Mouse (Mus musculus) hindbrain, embryonic 12.5 days (tissue): ENCODE measurements around the gene Cav1. TPM values are rescaled to one million over a fixed set of nuclear protein-coding genes. Genes with fewer than 3 reads are reported as not detected.

Experiments
- ATAC-seq: fragments of 200-750 bp; cut with Nextera tagmentation; 2 replicates; pipeline ENCODE4 v1.8.0; 2017; ENCODE audit warnings: moderate TSS enrichment; ENCODE audit not compliant: low FRiP score
- H3K27ac ChIP-seq: fragments of 300-500 bp; sonication (generic); 2 replicates; pipeline ENCODE4 v1.5.1; 2016; ENCODE audit warnings: mild to moderate bottlenecking
- H3K27me3 ChIP-seq: fragments of 300-500 bp; sonication (generic); 2 replicates; pipeline ENCODE4 v1.6.1; 2016; ENCODE audit warnings: mild to moderate bottlenecking
- H3K36me3 ChIP-seq: fragments of 300-500 bp; sonication (generic); 2 replicates; pipeline ENCODE4 v1.6.1; 2016; ENCODE audit warnings: mild to moderate bottlenecking
- H3K4me1 ChIP-seq: fragments of 300-500 bp; sonication (generic); 2 replicates; pipeline ENCODE4 v1.6.1; 2016
- H3K4me2 ChIP-seq: fragments of 300-500 bp; sonication (generic); replicated peaks from 2 replicates; pipeline ENCODE4 v1.6.1; 2016; ENCODE audit warnings: mild to moderate bottlenecking
- H3K4me3 ChIP-seq: fragments of 300-500 bp; sonication (generic); 2 replicates; pipeline ENCODE4 v1.5.1; 2016; ENCODE audit warnings: mild to moderate bottlenecking
- H3K9ac ChIP-seq: fragments of 300-500 bp; sonication (generic); 2 replicates; pipeline ENCODE4 v1.6.1; 2016; ENCODE audit warnings: mild to moderate bottlenecking, moderate library complexity
- H3K9me3 ChIP-seq: fragments of 300-500 bp; sonication (generic); replicated peaks from 2 replicates; pipeline ENCODE4 v1.6.1; 2016; ENCODE audit warnings: mild to moderate bottlenecking
- WGBS: fragments of 180-500 bp; shearing (Covaris S2); methylation state at CpG from one replicate; pipeline ENCODE4 v1.1.7; 2016; 5-methylcytosine and 5-hydroxymethylcytosine counted together
- polyA plus RNA-seq: library from polyadenylated mRNA; unstranded; fragments of >200 nt; fragmentation: Nextera tagmentation; extraction: Ambion mirVana; gene quantifications from 2 replicates; pipeline ENCODE4 v1.2.1, GENCODE M21; 2016

Gene Cav1
- polyA plus RNA-seq, 1 experiment from 2014 or later = 15.3 TPM

GRCm38 (mm10) chr6:17381690-17382089 is 75.6 kb downstream of the Cav1 start:
- Histone ChIP-seq H3K4me1 (no peaks in the 10 kb centered on the region), H3K36me3 (no peaks in the 10 kb centered on the region), H3K27me3 (no peaks in the 10 kb centered on the region), H3K27ac (no peak overlapping the region), H3K9me3 (no peaks in the 10 kb centered on the region), H3K4me2 (no peak overlapping the region), H3K4me3 (no peak overlapping the region), H3K9ac (no peak overlapping the region)
- ATAC-seq = no peak
- 83% methylated on average over 6 of the region's 6 CpGs for WGBS

- Histone ChIP-seq H3K9ac (no peak overlapping the region), H3K27me3 (no peaks in the 10 kb centered on the region), H3K27ac (no peak overlapping the region), H3K9me3 (no peaks in the 10 kb centered on the region), H3K4me2 (no peak overlapping the region), H3K36me3 (no peaks in the 10 kb centered on the region), H3K4me3 (no peak overlapping the region), H3K4me1 (no peaks in the 10 kb centered on the region)
- WGBS = 89% methylated on average over 5 of the region's 5 CpGs
- ATAC-seq = no peak
Measured at GRCm38 (mm10) chr6:17385531-17385930, 79.4 kb downstream of the Cav1 start.

GRCm38 (mm10) chr6:17387991-17388710 is 82.0 kb downstream of the Cav1 start:
- no peaks in the 10 kb centered on the region for H3K27me3 ChIP-seq
- no peak overlapping the region for H3K27ac ChIP-seq
- no peaks in the 10 kb centered on the region for H3K9me3 ChIP-seq
- H3K9ac ChIP-seq = no peak overlapping the region
- H3K36me3 ChIP-seq = no peaks in the 10 kb centered on the region
- WGBS = 90% methylated on average over 2 of the region's 2 CpGs
- H3K4me2 ChIP-seq = no peak overlapping the region
- H3K4me3 ChIP-seq = no peak overlapping the region
- no peak for ATAC-seq
- no peaks in the 10 kb centered on the region for H3K4me1 ChIP-seq

Other genes with a start within 250 kb of the Cav1 start
- 58.5 and 64.2 TPM in 2 replicates for gene Tes, start 241.2 kb upstream of the Cav1 start, polyA plus RNA-seq
- 8.4 and 8.5 TPM in 2 replicates for gene Cav2, start 25.1 kb upstream of the Cav1 start, polyA plus RNA-seq
- 2.2 and 2.7 TPM in 2 replicates for gene Met, start 157.5 kb downstream of the Cav1 start, polyA plus RNA-seq